Mouse (Mus musculus) limb, embryonic 13.5 days (tissue): ENCODE results near the gene Ppt1. TPM values are rescaled to one million over a fixed set of nuclear protein-coding genes. Genes with fewer than 3 reads are reported as not detected.

Source experiments
- ATAC-seq: fragments of 200-750 bp; cut with Nextera tagmentation; 2 replicates; pipeline ENCODE4 v1.8.0; 2017; ENCODE audit warnings: low read depth, moderate number of reproducible peaks, moderate TSS enrichment; ENCODE audit not compliant: low FRiP score
- H3K27ac ChIP-seq: fragments of 300-500 bp; sonication (generic); 2 replicates; pipeline ENCODE4 v1.5.1; 2015; ENCODE audit warnings: inconsistent platforms, mild to moderate bottlenecking, moderate library complexity
- H3K27me3 ChIP-seq: fragments of 300-500 bp; sonication (generic); 2 replicates; pipeline ENCODE4 v1.6.1; 2015; ENCODE audit warnings: mild to moderate bottlenecking, inconsistent platforms
- H3K36me3 ChIP-seq: fragments of 300-500 bp; sonication (generic); 2 replicates; pipeline ENCODE4 v1.6.1; 2015; ENCODE audit warnings: inconsistent platforms, mild to moderate bottlenecking, moderate library complexity
- H3K4me1 ChIP-seq: fragments of 300-500 bp; sonication (generic); 2 replicates; pipeline ENCODE4 v1.6.1; 2015; ENCODE audit warnings: inconsistent platforms
- H3K4me2 ChIP-seq: fragments of 300-500 bp; sonication (generic); replicated peaks from 2 replicates; pipeline ENCODE4 v1.6.1; 2015; ENCODE audit warnings: inconsistent platforms, mild to moderate bottlenecking, moderate library complexity
- H3K4me3 ChIP-seq: fragments of 300-500 bp; sonication (generic); 2 replicates; pipeline ENCODE4 v1.5.1; 2015; ENCODE audit warnings: moderate library complexity, mild to moderate bottlenecking, inconsistent platforms
- H3K9ac ChIP-seq: fragments of 300-500 bp; sonication (generic); 2 replicates; pipeline ENCODE4 v1.6.1; 2015; ENCODE audit warnings: mild to moderate bottlenecking, inconsistent platforms
- H3K9me3 ChIP-seq: fragments of 300-500 bp; sonication (generic); 2 replicates; pipeline ENCODE4 v1.6.1; 2016; ENCODE audit warnings: inconsistent platforms
- WGBS: fragments of 180-500 bp; shearing (Covaris S2); methylation state at CpG from one replicate; pipeline ENCODE4 v1.1.7; 2015; 5-methylcytosine and 5-hydroxymethylcytosine counted together
- polyA plus RNA-seq: library from polyadenylated mRNA; unstranded; fragments of >200 nt; fragmentation: Nextera tagmentation; extraction: Ambion mirVana; gene quantifications from 2 replicates; pipeline ENCODE4 v1.2.1, GENCODE M21; 2015

Gene Ppt1
- polyA plus RNA-seq, 1 experiment from 2014 or later: 84.7 TPM

DNA sequence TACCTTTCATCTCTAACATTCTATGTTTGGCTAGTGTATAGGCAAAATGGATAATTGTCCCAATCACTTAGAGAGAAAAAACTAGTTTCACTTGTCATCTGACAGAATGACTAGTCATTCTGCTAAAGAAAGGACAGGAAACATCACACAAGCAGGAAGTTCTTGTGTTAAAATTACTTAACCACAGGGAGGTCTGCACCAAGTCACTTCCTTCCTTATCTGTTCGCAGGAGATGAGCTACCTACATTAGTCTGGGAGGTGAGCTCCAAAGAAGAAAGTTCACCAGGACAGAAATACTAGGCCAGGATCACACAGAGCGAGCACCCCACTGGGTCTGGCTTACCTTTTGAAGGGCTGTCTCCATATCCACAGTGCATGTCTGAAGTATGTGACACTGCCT lies 35.9 kb downstream of the Ppt1 start:
- H3K27me3 ChIP-seq: no peaks in the 10 kb centered on the region
- H3K9ac ChIP-seq: no peak overlapping the region
- H3K4me2 ChIP-seq: no peak overlapping the region
- ATAC-seq: no peak
- WGBS: 87% methylated on average over 2 of the region's 2 CpGs
- H3K4me1 ChIP-seq: no peaks in the 10 kb centered on the region
- H3K36me3 ChIP-seq: peaks cover 48% of the 10 kb centered on the region
- H3K9me3 ChIP-seq: no peaks in the 10 kb centered on the region
- no peak overlapping the region for H3K4me3 ChIP-seq
- no peak overlapping the region for H3K27ac ChIP-seq

- Histone ChIP-seq H3K4me2 (no peak overlapping the region), H3K27ac (no peak overlapping the region), H3K9ac (no peak overlapping the region), H3K9me3 (no peaks in the 10 kb centered on the region), H3K36me3 (peaks cover 41% of the 10 kb centered on the region), H3K4me1 (no peaks in the 10 kb centered on the region), H3K4me3 (no peak overlapping the region), H3K27me3 (no peaks in the 10 kb centered on the region)
- no peak for ATAC-seq
- 75% methylated on average over 5 of the region's 5 CpGs for WGBS
These were observed 37.0 kb downstream of the Ppt1 start for GRCm38 (mm10) chr4:122873003-122873402.

GRCm38 (mm10) chr4:122873512-122873911 lies 37.5 kb downstream of the Ppt1 start:
- ATAC-seq: no peak
- Histone ChIP-seq H3K9ac (no peak overlapping the region), H3K4me2 (no peak overlapping the region), H3K4me1 (no peaks in the 10 kb centered on the region), H3K36me3 (peaks cover 36% of the 10 kb centered on the region), H3K4me3 (no peak overlapping the region), H3K27ac (no peak overlapping the region), H3K9me3 (no peaks in the 10 kb centered on the region), H3K27me3 (no peaks in the 10 kb centered on the region)
- WGBS: 88% methylated on average over 4 of the region's 4 CpGs

DNA sequence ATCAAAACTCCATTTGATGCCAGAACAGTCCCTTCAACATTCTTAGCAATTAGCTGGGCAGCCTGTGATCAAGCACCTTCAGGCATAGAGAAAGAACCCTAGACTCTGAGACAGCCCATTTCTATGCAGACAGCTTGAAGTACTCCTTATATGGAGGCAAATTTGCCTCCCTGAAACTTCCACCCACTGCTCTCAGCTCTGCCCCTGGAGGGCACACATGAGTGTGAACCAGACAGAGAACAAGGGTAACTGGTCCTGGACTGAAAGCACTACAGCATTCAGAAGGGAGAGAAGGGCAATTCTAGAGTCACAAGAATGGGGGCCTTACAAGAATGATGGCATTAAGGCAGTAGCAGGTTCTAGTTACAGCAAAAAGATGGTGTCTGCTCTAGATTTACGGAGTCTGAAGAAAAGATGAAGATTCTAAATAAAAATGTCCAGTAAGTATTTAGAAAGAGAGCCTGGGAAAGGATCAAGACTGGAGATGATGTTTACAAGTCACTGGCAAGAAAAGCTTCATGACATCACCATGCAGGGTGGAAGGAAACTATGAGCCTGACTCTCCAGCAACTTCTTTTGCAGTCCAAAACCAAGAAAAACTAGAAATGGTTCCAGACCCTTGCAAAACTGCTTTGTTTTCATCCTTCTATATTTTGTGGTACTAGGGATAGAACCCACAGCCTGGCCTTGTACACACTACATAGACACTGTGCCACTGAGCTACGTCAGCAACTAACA lies 42.5 kb downstream of the Ppt1 start:
- Histone ChIP-seq H3K4me3 (no peak overlapping the region), H3K4me1 (peaks cover 24% of the 10 kb centered on the region), H3K27me3 (no peaks in the 10 kb centered on the region), H3K36me3 (no peaks in the 10 kb centered on the region; the same call in 1 of the 2 replicates), H3K27ac (no peak overlapping the region), H3K4me2 (no peak overlapping the region), H3K9ac (no peak overlapping the region), H3K9me3 (no peaks in the 10 kb centered on the region)
- no peak for ATAC-seq
- WGBS: 92% methylated on average over 2 of the region's 2 CpGs

- Histone ChIP-seq H3K9me3 (no peaks in the 10 kb centered on the region), H3K36me3 (no peaks in the 10 kb centered on the region), H3K4me3 (no peak overlapping the region), H3K27me3 (no peaks in the 10 kb centered on the region), H3K9ac (no peak overlapping the region), H3K27ac (peak overlapping the region; percentile 63; the same call in 1 of the 2 replicates), H3K4me2 (peak overlapping the region; percentile 2; the same call in 1 of the 2 replicates), H3K4me1 (peaks cover 48% of the 10 kb centered on the region)
- no peak for ATAC-seq
- WGBS: 76% methylated on average over 3 of the region's 3 CpGs
These were observed 46.5 kb downstream of the Ppt1 start for GRCm38 (mm10) chr4:122882544-122882943.

DNA sequence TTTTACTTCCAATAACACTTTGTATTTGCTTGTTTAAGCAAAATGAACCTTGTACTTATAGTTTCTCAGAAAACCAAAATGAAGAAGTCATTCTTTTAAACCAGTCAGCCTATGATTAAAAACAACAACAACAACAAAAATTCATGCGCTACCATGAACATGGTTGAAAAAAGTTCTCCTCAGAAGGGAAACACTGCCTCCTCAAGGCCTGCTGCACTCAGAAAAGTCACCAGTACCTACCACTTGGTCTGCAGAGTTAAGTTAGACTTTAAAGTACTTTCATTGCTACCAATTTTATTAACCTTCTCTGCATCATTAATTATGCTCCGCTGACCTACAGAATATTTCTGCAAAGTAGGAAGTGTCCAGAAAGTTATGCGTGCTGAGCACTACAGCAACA lies 47.3 kb downstream of the Ppt1 start:
- Histone ChIP-seq H3K9me3 (no peaks in the 10 kb centered on the region), H3K27ac (no peak overlapping the region), H3K4me2 (peak overlapping the region; percentile 77), H3K36me3 (no peaks in the 10 kb centered on the region), H3K27me3 (no peaks in the 10 kb centered on the region), H3K4me1 (peaks cover 49% of the 10 kb centered on the region), H3K9ac (no peak overlapping the region), H3K4me3 (peak overlapping the region; percentile 88)
- 91% methylated on average over 3 of the region's 3 CpGs for WGBS
- ATAC-seq: no peak

- ATAC-seq: no peak
- Histone ChIP-seq H3K9me3 (no peaks in the 10 kb centered on the region), H3K36me3 (no peaks in the 10 kb centered on the region), H3K27me3 (no peaks in the 10 kb centered on the region), H3K4me3 (peak overlapping the region; percentile 88), H3K4me1 (peaks cover 49% of the 10 kb centered on the region), H3K4me2 (peak overlapping the region; percentile 77), H3K9ac (peak overlapping the region; percentile 39), H3K27ac (peak overlapping the region; percentile 12; the same call in 1 of the 2 replicates)
- 67% methylated on average over 2 of the region's 2 CpGs for WGBS
These were observed 48.0 kb downstream of the Ppt1 start for GRCm38 (mm10) chr4:122884051-122884450.

- peak overlapping the region; percentile 88 for H3K4me3 ChIP-seq
These were observed 48.7 kb downstream of the Ppt1 start for GRCm38 (mm10) chr4:122884481-122885340.

DNA sequence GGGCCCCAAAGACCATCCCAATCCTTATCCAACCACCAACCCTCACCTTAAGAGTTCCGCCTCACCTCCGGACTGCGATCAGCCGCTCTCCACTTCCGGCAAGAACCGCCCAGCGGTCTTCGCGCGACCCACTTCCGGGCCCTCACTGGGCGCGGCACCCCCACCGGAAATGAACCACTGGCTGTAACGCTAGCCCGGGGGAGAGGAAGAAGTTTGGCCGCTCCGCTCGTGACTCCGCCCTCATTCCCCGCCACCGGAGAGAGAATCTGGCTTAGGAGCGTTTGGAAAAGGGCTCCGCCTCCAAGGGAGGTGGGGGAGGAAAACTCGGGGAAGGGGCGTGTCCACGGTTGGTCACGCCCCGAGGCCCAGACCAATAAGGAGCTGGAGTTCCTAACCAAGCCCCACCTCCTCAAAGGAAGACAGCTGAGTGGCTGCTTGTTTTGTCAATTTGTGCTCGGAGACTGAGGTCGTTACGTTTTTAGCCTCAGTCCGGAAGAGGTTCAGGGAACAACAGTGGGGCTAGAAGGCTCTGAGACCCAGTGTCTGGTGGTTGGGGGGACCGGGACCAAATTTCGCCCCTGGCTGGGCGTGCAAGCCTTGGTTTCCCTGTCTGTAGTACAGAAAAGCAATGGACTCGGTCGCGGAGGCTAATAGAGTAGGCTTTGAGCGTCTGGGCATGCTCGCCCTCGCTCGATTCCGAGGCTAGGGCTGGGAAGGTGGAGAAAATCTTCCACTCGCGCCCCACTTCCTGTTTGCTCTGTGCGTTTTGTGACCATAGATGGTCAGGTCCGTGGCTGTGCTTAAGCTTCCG lies 49.9 kb downstream of the Ppt1 start, which contains the start of gene Cap1:
TSS of gene Cap1 (minus strand) at position 289 of the 811 bp plus-strand sequence.
- H3K4me2 ChIP-seq: peak within 1 kb of the TSS; percentile 77
- no peaks in the 10 kb centered on the region for H3K36me3 ChIP-seq
- H3K9me3 ChIP-seq: no peaks in the 10 kb centered on the region
- ATAC-seq: peak; percentile 97
- WGBS: under 1% methylated on average over 49 of the region's 49 CpGs
- no peaks in the 10 kb centered on the region for H3K27me3 ChIP-seq
- peaks cover 42% of the 10 kb centered on the region for H3K4me1 ChIP-seq
- H3K9ac ChIP-seq: peak within 1 kb of the TSS; percentile 85
- peak within 1 kb of the TSS; percentile 99 for H3K27ac ChIP-seq
- H3K4me3 ChIP-seq: peak within 1 kb of the TSS; percentile 88

More at GRCm38 (mm10) chr4:122884481-122885340, 48.7 kb downstream of the Ppt1 start:
- Histone ChIP-seq H3K9me3 (no peaks in the 10 kb centered on the region), H3K27ac (peak overlapping the region; percentile 12; the same call in 1 of the 2 replicates), H3K4me2 (peak overlapping the region; percentile 77), H3K4me1 (peaks cover 49% of the 10 kb centered on the region), H3K27me3 (no peaks in the 10 kb centered on the region), H3K9ac (peak overlapping the region; percentile 82), H3K36me3 (no peaks in the 10 kb centered on the region)
- 42% methylated on average over 12 of the region's 12 CpGs for WGBS
- no peak for ATAC-seq

GRCm38 (mm10) chr4:122886579-122887254 lies 50.7 kb downstream of the Ppt1 start:
- Histone ChIP-seq H3K4me3 (peak overlapping the region; percentile 88), H3K4me1 (peaks cover 43% of the 10 kb centered on the region), H3K9me3 (no peaks in the 10 kb centered on the region), H3K27me3 (no peaks in the 10 kb centered on the region), H3K27ac (peak overlapping the region; percentile 99), H3K9ac (peak overlapping the region; percentile 85), H3K4me2 (peak overlapping the region; percentile 77), H3K36me3 (no peaks in the 10 kb centered on the region)
- WGBS: 4% methylated on average over 19 of the region's 19 CpGs
- ATAC-seq: no peak

DNA sequence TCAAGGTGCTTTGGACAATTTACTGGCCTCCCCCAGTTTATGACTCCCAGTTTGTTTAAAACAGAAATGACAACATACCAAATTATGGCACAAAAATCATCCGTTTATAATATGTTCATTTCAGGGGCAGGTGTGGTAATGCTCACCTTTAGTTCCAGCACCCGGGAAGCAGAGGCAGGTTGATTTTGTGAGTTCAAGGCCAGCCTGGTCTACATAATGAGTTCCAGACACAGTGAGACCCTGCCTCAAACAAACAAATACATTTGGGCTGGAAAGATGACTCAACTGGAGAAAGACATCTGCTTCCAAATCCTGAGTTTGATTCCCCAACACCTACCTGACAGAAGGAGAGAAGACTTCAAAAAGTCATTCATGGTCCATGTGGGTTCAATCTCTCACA lies 51.3 kb downstream of the Ppt1 start:
- H3K27me3 ChIP-seq: no peaks in the 10 kb centered on the region
- H3K4me3 ChIP-seq: peak overlapping the region; percentile 88
- H3K36me3 ChIP-seq: no peaks in the 10 kb centered on the region
- ATAC-seq: no peak
- no peak overlapping the region for H3K27ac ChIP-seq
- peaks cover 37% of the 10 kb centered on the region for H3K4me1 ChIP-seq
- H3K4me2 ChIP-seq: peak overlapping the region; percentile 77
- no peak overlapping the region for H3K9ac ChIP-seq
- H3K9me3 ChIP-seq: no peaks in the 10 kb centered on the region
- WGBS: 54% methylated on average over 2 of the region's 2 CpGs
